Mouse (Mus musculus): ENCODE data around the gene En1.

En1 gene

GRCm38 (mm10) chr1:120600516-120601252 lies 1.5 kb upstream of the En1 start:
- no peak for DNase-seq (ENCODE audit: low spot score)

GRCm38 (mm10) chr1:120601253-120601836 lies 873 bp upstream of the En1 start:
- DNase-seq (ENCODE audit: low spot score): no peak

GRCm38 (mm10) chr1:120602876-120603655 lies 848 bp downstream of the En1 start:
- DNase-seq (ENCODE audit: low spot score): peak; percentile 13

- DNase-seq (ENCODE audit: low spot score): no peak
These were observed 1.4 kb downstream of the En1 start for GRCm38 (mm10) chr1:120603656-120604051.

- no peak for DNase-seq (ENCODE audit: low spot score)
These were observed 2.4 kb downstream of the En1 start for GRCm38 (mm10) chr1:120604431-120605142.

GRCm38 (mm10) chr1:120605143-120605435 lies 2.9 kb downstream of the En1 start:
- no peak for DNase-seq (ENCODE audit: low spot score)

GRCm38 (mm10) chr1:120605521-120606310 lies 3.5 kb downstream of the En1 start:
- DNase-seq (ENCODE audit: low spot score): no peak

- DNase-seq (ENCODE audit: low spot score): no peak
These were observed 4.7 kb downstream of the En1 start for GRCm38 (mm10) chr1:120606641-120607575.

GRCm38 (mm10) chr1:120607576-120608400 lies 5.6 kb downstream of the En1 start:
- DNase-seq (ENCODE audit: low spot score): no peak

GRCm38 (mm10) chr1:120608461-120608860 lies 6.2 kb downstream of the En1 start:
- no peak for DNase-seq (ENCODE audit: low spot score)

- DNase-seq (ENCODE audit: low spot score): no peak
These were observed 7.4 kb downstream of the En1 start for GRCm38 (mm10) chr1:120609611-120610010.

- DNase-seq (ENCODE audit: low spot score): no peak
These were observed 11.5 kb downstream of the En1 start for GRCm38 (mm10) chr1:120613461-120614306.

GRCm38 (mm10) chr1:120614307-120615100 lies 12.3 kb downstream of the En1 start:
- no peak for DNase-seq (ENCODE audit: low spot score)

- no peak for DNase-seq (ENCODE audit: low spot score)
These were observed 13.3 kb downstream of the En1 start for GRCm38 (mm10) chr1:120615521-120615920.

- no peak for DNase-seq (ENCODE audit: low spot score)
These were observed 13.7 kb downstream of the En1 start for GRCm38 (mm10) chr1:120615927-120616326.

GRCm38 (mm10) chr1:120621383-120621782 lies 19.2 kb downstream of the En1 start:
- no peak for DNase-seq (ENCODE audit: low spot score)

GRCm38 (mm10) chr1:120626930-120627621 lies 24.9 kb downstream of the En1 start:
- no peak for DNase-seq (ENCODE audit: low spot score)

All from urinary bladder, postnatal 14 days (tissue).